ENCODE assay signal across 9 mouse cellular contexts in the genomic region with DNA sequence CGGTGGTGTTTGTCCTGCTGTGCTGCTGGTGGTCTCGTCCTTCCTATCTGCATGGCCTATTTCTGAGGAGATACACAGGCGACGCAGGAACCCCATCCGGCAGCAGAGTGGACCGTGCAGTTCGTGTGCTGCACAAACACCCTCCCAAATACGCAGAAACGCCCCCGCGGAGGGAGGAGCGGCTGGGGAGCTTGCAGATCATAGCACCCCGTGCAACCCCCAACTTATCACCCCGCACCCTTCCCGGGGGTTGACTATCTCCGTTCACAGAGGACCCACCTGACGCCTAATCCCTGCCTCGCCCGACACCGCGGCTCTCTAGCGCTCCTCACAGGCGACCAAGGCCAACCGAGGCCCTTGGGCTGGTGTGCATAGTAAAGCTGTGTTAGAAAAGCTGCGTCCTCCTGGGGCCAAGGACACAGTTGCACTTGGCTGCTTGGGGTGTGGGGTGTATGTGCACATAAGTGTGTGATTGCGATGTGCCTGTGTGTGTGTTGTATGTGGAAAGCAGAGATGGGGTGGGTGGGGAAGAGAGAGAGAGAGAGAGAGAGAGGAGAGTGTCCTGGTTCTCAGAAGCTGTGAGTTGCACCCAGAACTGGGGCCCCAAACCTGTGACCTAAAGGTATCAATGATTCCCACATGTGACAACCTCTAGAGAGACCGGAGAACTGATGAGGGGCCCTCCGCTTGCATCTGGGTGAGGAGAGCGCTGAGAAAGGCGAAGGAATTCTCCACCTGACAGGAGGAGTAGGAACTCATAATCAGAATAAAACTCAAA. TPM values are rescaled to one million over a fixed set of nuclear protein-coding genes. Genes with fewer than 3 reads are reported as not detected.
DNase-seq lines count a peak whose midpoint lies in the region; ATAC-seq and TF ChIP-seq lines count a peak whose summit lies in the region.
"Had no signal": no experiment of that assay in that cellular context is flagged by ENCODE, and none has a peak within 500 bp of the region (broad histone marks: within the 10 kb centered on the region; RNA-seq: fewer than 3 reads in every experiment).

No protein-coding gene starts in this region.

- H3K4me3 ChIP-seq in ES-Bruce4 (ENCODE audit: low read depth, low read length), result peak overlapping the region; percentile 20; the same call in 1 of the 2 replicates
- peak overlapping the region; percentile 41 for H3K4me3 ChIP-seq in heart, embryonic 15.5 days
- peak overlapping the region; percentile 32 for H3K4me3 ChIP-seq in lung, embryonic 15.5 days

- H3K36me3 ChIP-seq in ES-Bruce4 (ENCODE audit: control insufficient read depth, insufficient read depth, low read length, poor library complexity, severe bottlenecking), result no peaks in the 10 kb centered on the region
- H3K36me3 ChIP-seq in heart, embryonic 15.5 days, result no peaks in the 10 kb centered on the region
- H3K36me3 ChIP-seq in lung, embryonic 15.5 days, result no peaks in the 10 kb centered on the region

- peak overlapping the region; percentile 73 for H3K4me2 ChIP-seq in heart, embryonic 15.5 days
- H3K4me2 ChIP-seq in lung, embryonic 15.5 days, result peak overlapping the region; percentile 68

- ATAC-seq in heart, embryonic 15.5 days (replicated peaks; ENCODE audit: insufficient number of reproducible peaks, insufficient read depth, low FRiP score, low read depth), result no peak
- peak; percentile 68; the same call in 1 of the 2 replicates for ATAC-seq in lung, embryonic 15.5 days (ENCODE audit: borderline replicate concordance, extremely low read depth, low FRiP score, low TSS enrichment)

- no peaks in the 10 kb centered on the region for H3K9me3 ChIP-seq in ES-Bruce4 (replicated peaks; ENCODE audit: control insufficient read depth, insufficient read depth, low read length, poor library complexity, severe bottlenecking)
- no peaks in the 10 kb centered on the region for H3K9me3 ChIP-seq in heart, embryonic 15.5 days (replicated peaks)
- H3K9me3 ChIP-seq in lung, embryonic 15.5 days, result no peaks in the 10 kb centered on the region

- H3K9ac ChIP-seq in ES-Bruce4 (ENCODE audit: low read depth, poor library complexity, severe bottlenecking), result no peak overlapping the region
- H3K9ac ChIP-seq in heart, embryonic 15.5 days, result peak overlapping the region; percentile 25; the same call in 1 of the 2 replicates
- no peak overlapping the region; the same call in 1 of the 2 replicates for H3K9ac ChIP-seq in lung, embryonic 15.5 days

- no peak overlapping the region for H3K27ac ChIP-seq in ES-Bruce4 (ENCODE audit: insufficient read depth, low read length)
- H3K27ac ChIP-seq in heart, embryonic 15.5 days, result no peak overlapping the region
- H3K27ac ChIP-seq in lung, embryonic 15.5 days, result no peak overlapping the region

- TF ChIP-seq EP300 in ES-Bruce4 (IDR thresholded peaks at IDR 0.05; ENCODE audit: insufficient read depth, low read depth, low read length), result no peak

- TF ChIP-seq POLR2A in ES-Bruce4 (IDR thresholded peaks at IDR 0.05; ENCODE audit: insufficient read depth, low read length), result no peak

- H3K4me1 ChIP-seq in ES-Bruce4 (ENCODE audit: control insufficient read depth, insufficient read depth, low read length), result no peaks in the 10 kb centered on the region
- H3K4me1 ChIP-seq in heart, embryonic 15.5 days (replicated peaks), result peaks cover 6% of the 10 kb centered on the region; the same call in 1 of the 2 replicates
- H3K4me1 ChIP-seq in lung, embryonic 15.5 days, result peaks cover 7% of the 10 kb centered on the region; the same call in 1 of the 2 replicates

- peak; percentile 11 for DNase-seq in Muller cell, postnatal 12 days (ENCODE audit: inconsistent ontology term)
- DNase-seq in cerebellum, postnatal 36 days, result peak; percentile 59 to 61
- peak; percentile 34 for DNase-seq in layer of hippocampus, adult 9-11 months
- peak; percentile 61 for DNase-seq in right cerebral cortex, adult 18-20 months
- no peak for DNase-seq in B cell, adult 2 months

- no peaks in the 10 kb centered on the region for H3K27me3 ChIP-seq in ES-Bruce4 (ENCODE audit: control insufficient read depth, insufficient read depth, low read length, poor library complexity, severe bottlenecking)
- H3K27me3 ChIP-seq in heart, embryonic 15.5 days, result peaks cover 9% of the 10 kb centered on the region; the same call in 1 of the 2 replicates
- H3K27me3 ChIP-seq in lung, embryonic 15.5 days, result no peaks in the 10 kb centered on the region

- peak; percentile 42 for TF ChIP-seq CTCF in ES-Bruce4 (IDR thresholded peaks at IDR 0.05; ENCODE audit: low read depth, low read length)

- WGBS in heart, embryonic 15.5 days, result 13% methylated on average over 30 of the region's 30 CpGs
- WGBS in lung, embryonic 15.5 days, result 10% methylated on average over 30 of the region's 30 CpGs

RNA-seq across cellular contexts. Expression of a gene that starts 3.5 kb away (rescaled TPM):
- polyA plus RNA-seq in ES-Bruce4 (2011; ENCODE audit: insufficient read depth, insufficient read length, low read depth, missing spikeins), result 0.21 TPM in 1 of 2 replicates, not detected in the other
- polyA plus RNA-seq in heart, embryonic 15.5 days (2015; fragmentation: Nextera tagmentation; extraction: Ambion mirVana), result 0.09 and 0.61 TPM in 2 replicates
- 0.17 and 0.92 TPM in 2 replicates for polyA plus RNA-seq in lung, embryonic 15.5 days (2015; fragmentation: Nextera tagmentation; extraction: Ambion mirVana)
- polyA plus RNA-seq: frontal cortex, adult 2 months had no signal

RNA-seq across cellular contexts. Expression of a gene that starts 27.5 kb away (rescaled TPM):
- polyA plus RNA-seq in ES-Bruce4 (2011; ENCODE audit: insufficient read depth, insufficient read length, low read depth, missing spikeins), result 2.2 and 4.7 TPM in 2 replicates
- 0.52 and 1.1 TPM in 2 replicates for polyA plus RNA-seq in heart, embryonic 15.5 days (2015; fragmentation: Nextera tagmentation; extraction: Ambion mirVana)
- polyA plus RNA-seq in lung, embryonic 15.5 days (2015; fragmentation: Nextera tagmentation; extraction: Ambion mirVana), result 1.2 and 1.9 TPM in 2 replicates

RNA-seq across cellular contexts. Expression of a gene that starts 30.7 kb away (rescaled TPM):
- polyA plus RNA-seq in ES-Bruce4 (2011; ENCODE audit: insufficient read depth, insufficient read length, low read depth, missing spikeins), result 260 and 266 TPM in 2 replicates
- polyA plus RNA-seq in heart, embryonic 15.5 days (2015; fragmentation: Nextera tagmentation; extraction: Ambion mirVana), result 86.6 and 124 TPM in 2 replicates
- 166 TPM in 2 replicates for polyA plus RNA-seq in lung, embryonic 15.5 days (2015; fragmentation: Nextera tagmentation; extraction: Ambion mirVana)

RNA-seq across cellular contexts. Expression of a gene that starts 31.6 kb away (rescaled TPM):
- not detected in 2 replicates for polyA plus RNA-seq in ES-Bruce4 (2011; ENCODE audit: insufficient read depth, insufficient read length, low read depth, missing spikeins)
- 0.06 TPM in 1 of 2 replicates, not detected in the other for polyA plus RNA-seq in heart, embryonic 15.5 days (2015; fragmentation: Nextera tagmentation; extraction: Ambion mirVana)
- 0.17 TPM in 1 of 2 replicates, not detected in the other for polyA plus RNA-seq in lung, embryonic 15.5 days (2015; fragmentation: Nextera tagmentation; extraction: Ambion mirVana)

RNA-seq across cellular contexts. Expression of a gene that starts 32.1 kb away (rescaled TPM):
- polyA plus RNA-seq in ES-Bruce4 (2011; ENCODE audit: insufficient read depth, insufficient read length, low read depth, missing spikeins), result 79.4 and 82.9 TPM in 2 replicates
- 14.2 and 20.1 TPM in 2 replicates for polyA plus RNA-seq in heart, embryonic 15.5 days (2015; fragmentation: Nextera tagmentation; extraction: Ambion mirVana)
- polyA plus RNA-seq in lung, embryonic 15.5 days (2015; fragmentation: Nextera tagmentation; extraction: Ambion mirVana), result 27.8 and 28.9 TPM in 2 replicates

Comparison
In these comparisons a context has a peak if more than half of its experiments do, and no peak if none do; other contexts are left out.
1. DNase-seq: peak in Muller cell, postnatal 12 days (single experiment), cerebellum, postnatal 36 days (2 of 2), layer of hippocampus, adult 9-11 months (single experiment) and right cerebral cortex, adult 18-20 months (single experiment); none in B cell, adult 2 months (0 of 2).
2. Peak in every context shown above with its lines, with median percentiles within 50 percentile points of each other: H3K4me3 ChIP-seq.